Mouse (Mus musculus) heart, adult 11 months (tissue): ENCODE data around the gene Kin.
A peak's percentile ranks its signal among the peaks of the same experiment; 100 is the strongest.

Experiments
- DNase-seq: peaks from one replicate; pipeline ENCODE4 v3.0.0; 2022

The Kin gene

GRCm38 (mm10) chr2:10080310-10081010, at the start of gene Kin, which contains the start of gene Atp5c1:
TSS of gene Kin (plus strand) at chr2:10080593.
TSS of gene Atp5c1 (minus strand) at chr2:10080510.
- peak; percentile 100 for DNase-seq

GRCm38 (mm10) chr2:10033684-10034083, 46.7 kb upstream of the Kin start:
- peak; percentile 11 for DNase-seq

- peak; percentile 78 for DNase-seq
These were observed 45.4 kb upstream of the Kin start for GRCm38 (mm10) chr2:10034976-10035375.

- no peak for DNase-seq
These were observed 32.5 kb upstream of the Kin start for GRCm38 (mm10) chr2:10047758-10048436.

- DNase-seq = peak; percentile 99
These were observed 31.9 kb upstream of the Kin start, which contains the start of gene Taf3 for GRCm38 (mm10) chr2:10048461-10048860. TSS of gene Taf3 (minus strand) at chr2:10048596.

GRCm38 (mm10) chr2:10049456-10049855, 30.9 kb upstream of the Kin start:
- no peak for DNase-seq

GRCm38 (mm10) chr2:10050878-10051277, 29.5 kb upstream of the Kin start:
- no peak for DNase-seq

- DNase-seq = no peak
These were observed 28.4 kb upstream of the Kin start for GRCm38 (mm10) chr2:10051996-10052395.

- no peak for DNase-seq
These were observed 21.6 kb upstream of the Kin start for GRCm38 (mm10) chr2:10058836-10059235.

GRCm38 (mm10) chr2:10071751-10072150, 8.6 kb upstream of the Kin start:
- peak; percentile 23 for DNase-seq

- peak; percentile 85 for DNase-seq
These were observed 5.9 kb upstream of the Kin start for GRCm38 (mm10) chr2:10074470-10074869.

- no peak for DNase-seq
These were observed 3.7 kb upstream of the Kin start for GRCm38 (mm10) chr2:10076675-10077074.

- no peak for DNase-seq
These were observed 566 bp upstream of the Kin start for GRCm38 (mm10) chr2:10079745-10080309.

- peak; percentile 76 for DNase-seq
These were observed 1.2 kb downstream of the Kin start for GRCm38 (mm10) chr2:10081453-10082080.

- no peak for DNase-seq
These were observed 2.3 kb downstream of the Kin start for GRCm38 (mm10) chr2:10082737-10083136.

- DNase-seq = no peak
These were observed 7.0 kb downstream of the Kin start for GRCm38 (mm10) chr2:10087256-10087850.

GRCm38 (mm10) chr2:10094327-10095100, 14.1 kb downstream of the Kin start:
- DNase-seq = peak; percentile 28

GRCm38 (mm10) chr2:10098598-10099215, 18.3 kb downstream of the Kin start:
- peak; percentile 74 for DNase-seq

- DNase-seq = peak; percentile 40
These were observed 20.1 kb downstream of the Kin start for GRCm38 (mm10) chr2:10100471-10100870.

- peak; percentile 79 for DNase-seq
These were observed 20.8 kb downstream of the Kin start for GRCm38 (mm10) chr2:10101180-10101579.

- peak; percentile 43 for DNase-seq
These were observed 28.3 kb downstream of the Kin start for GRCm38 (mm10) chr2:10108535-10109189.
